Comparison of ENCODE assay signal across 17 mouse cellular contexts in genomic region chr2:53728693-53729092, GRCm38 (mm10).
"Had no signal": no experiment of that assay in that cellular context is flagged by ENCODE, and none has a peak within 500 bp of the region (broad histone marks: within the 10 kb centered on the region; RNA-seq: fewer than 3 reads in every experiment).

No protein-coding gene starts in this region.

- H3K4me1 ChIP-seq: intestine, embryonic 15.5 days; liver, embryonic 15.5 days; midbrain, embryonic 10.5 days; neural tube, embryonic 15.5 days; stomach, embryonic 15.5 days had no signal

- H3K4me3 ChIP-seq: intestine, embryonic 15.5 days; layer of hippocampus, adult 2 months; liver, embryonic 15.5 days; midbrain, embryonic 10.5 days; myocyte; neural tube, embryonic 15.5 days; stomach, embryonic 15.5 days had no signal

- H3K36me3 ChIP-seq: intestine, embryonic 15.5 days; liver, embryonic 15.5 days; midbrain, embryonic 10.5 days; neural tube, embryonic 15.5 days; stomach, embryonic 15.5 days had no signal

- DNase-seq: kidney, adult 18-20 months; kidney, postnatal 10 days; kidney, postnatal 4 days; lung, adult 2 months; lung, postnatal 36 days; midbrain, embryonic 14.5 days; spleen, adult 18-20 months; thymus, postnatal 36 days had no signal

- H3K27me3 ChIP-seq: intestine, embryonic 15.5 days; liver, embryonic 15.5 days; neural tube, embryonic 15.5 days; stomach, embryonic 15.5 days had no signal

- H3K4me2 ChIP-seq: intestine, embryonic 15.5 days; liver, embryonic 11.5 days; liver, embryonic 15.5 days; neural tube, embryonic 15.5 days; stomach, embryonic 15.5 days had no signal

- H3K9ac ChIP-seq: intestine, embryonic 15.5 days; liver, embryonic 15.5 days; neural tube, embryonic 15.5 days; stomach, embryonic 15.5 days had no signal

- H3K9me3 ChIP-seq: intestine, embryonic 15.5 days; liver, embryonic 15.5 days; midbrain, embryonic 10.5 days; neural tube, embryonic 15.5 days; stomach, embryonic 15.5 days had no signal

- ATAC-seq: intestine, embryonic 15.5 days; lung, postnatal 0 days had no signal

- H3K27ac ChIP-seq: intestine, embryonic 15.5 days; layer of hippocampus, adult 2 months; liver, embryonic 15.5 days; midbrain, embryonic 10.5 days; neural tube, embryonic 15.5 days; stomach, embryonic 15.5 days had no signal
